In the genomic region with DNA sequence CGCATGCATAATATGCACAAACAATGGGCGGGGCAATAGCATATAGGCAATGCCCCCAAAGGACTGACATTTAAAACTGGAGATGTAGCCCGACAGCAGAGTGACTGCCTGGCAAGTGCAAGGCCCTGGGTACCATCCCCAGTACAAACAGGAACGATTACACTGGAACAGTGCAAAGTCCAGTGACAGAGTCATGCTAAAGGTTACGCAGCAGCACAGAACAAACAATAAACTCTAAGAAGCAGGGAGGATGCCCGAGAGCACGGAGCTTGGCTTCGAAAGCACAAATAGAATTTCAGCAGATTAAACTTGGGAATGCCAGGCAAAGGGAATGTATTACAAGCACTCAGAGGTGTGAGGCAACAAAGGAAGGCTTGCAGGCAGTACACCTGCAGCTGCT, we compare ENCODE assay signal across 16 mouse cellular contexts. TPM values are rescaled to one million over a fixed set of nuclear protein-coding genes. Genes with fewer than 3 reads are reported as not detected.
A peak's percentile ranks its signal among the peaks of the same experiment; 100 is the strongest.
DNase-seq lines count a peak whose midpoint lies in the region; ATAC-seq and TF ChIP-seq lines count a peak whose summit lies in the region.
"Had no signal": no experiment of that assay in that cellular context is flagged by ENCODE, and none has a peak within 500 bp of the region (broad histone marks: within the 10 kb centered on the region; RNA-seq: fewer than 3 reads in every experiment).

No protein-coding gene starts in this region.

- peaks cover 28% of the 10 kb centered on the region for H3K4me1 ChIP-seq in hindbrain, embryonic 12.5 days
- peaks cover 32% of the 10 kb centered on the region for H3K4me1 ChIP-seq in hindbrain, embryonic 13.5 days (replicated peaks)
- H3K4me1 ChIP-seq in intestine, embryonic 14.5 days (replicated peaks; ENCODE audit: control insufficient read depth, insufficient read depth, low read length): peaks cover 22% of the 10 kb centered on the region
- H3K4me1 ChIP-seq in kidney, postnatal 0 days (replicated peaks; ENCODE audit: insufficient read depth, low read length): peaks cover 21% of the 10 kb centered on the region
- peaks cover 0 to 18% of the 10 kb centered on the region in 2 experiments; a peak in 2 of 4 replicates for H3K4me1 ChIP-seq in liver, embryonic 14.5 days (replicated peaks; ENCODE audit: control insufficient read depth in 2 of 2, insufficient read depth in 2 of 2, low read length in 1 of 2)

- no peaks in the 10 kb centered on the region for H3K9me3 ChIP-seq in hindbrain, embryonic 12.5 days (replicated peaks)
- no peaks in the 10 kb centered on the region for H3K9me3 ChIP-seq in hindbrain, embryonic 13.5 days
- no peaks in the 10 kb centered on the region for H3K9me3 ChIP-seq in intestine, embryonic 14.5 days (ENCODE audit: control insufficient read depth, low read length)
- no peaks in the 10 kb centered on the region for H3K9me3 ChIP-seq in kidney, postnatal 0 days (replicated peaks; ENCODE audit: low read length)
- H3K9me3 ChIP-seq in liver, embryonic 14.5 days (ENCODE audit: control insufficient read depth, low read length): no peaks in the 10 kb centered on the region
- H3K9me3 ChIP-seq: forebrain, embryonic 15.5 days; heart, embryonic 10.5 days; neural tube, embryonic 13.5 days had no signal

- DNase-seq in intestine, embryonic 14.5 days (ENCODE audit: low spot score): no peak
- no peak for DNase-seq in kidney, postnatal 0 days (ENCODE audit: low spot score)
- no peak for DNase-seq in liver, embryonic 14.5 days (ENCODE audit: low read depth in 3 of 3, low spot score in 3 of 3)
- DNase-seq in adipocyte (ENCODE audit: low spot score): no peak
- DNase-seq: adrenal gland, adult 8-10 months; cerebellum, postnatal 14 days; heart, postnatal 10 days; right cerebral cortex, postnatal 25 days; thymus, adult 18-20 months had no signal

- 0 out of 2 replicates have a peak overlapping the region, but pooled peaks have one; percentile 35 for H3K27ac ChIP-seq in hindbrain, embryonic 12.5 days
- H3K27ac ChIP-seq in hindbrain, embryonic 13.5 days: no peak overlapping the region
- H3K27ac ChIP-seq in intestine, embryonic 14.5 days (ENCODE audit: low read depth): no peak overlapping the region
- H3K27ac ChIP-seq in kidney, postnatal 0 days: peak overlapping the region; percentile 19; the same call in 1 of the 2 replicates
- no peak overlapping the region for H3K27ac ChIP-seq in liver, embryonic 14.5 days
- H3K27ac ChIP-seq: forebrain, embryonic 15.5 days; neural tube, embryonic 13.5 days had no signal

- no peaks in the 10 kb centered on the region for H3K27me3 ChIP-seq in hindbrain, embryonic 12.5 days
- H3K27me3 ChIP-seq in hindbrain, embryonic 13.5 days: no peaks in the 10 kb centered on the region
- no peaks in the 10 kb centered on the region for H3K27me3 ChIP-seq in intestine, embryonic 14.5 days (replicated peaks; ENCODE audit: control insufficient read depth, insufficient read depth, low read length)
- no peaks in the 10 kb centered on the region for H3K27me3 ChIP-seq in kidney, postnatal 0 days (ENCODE audit: insufficient read depth, low read length)
- no peaks in the 10 kb centered on the region for H3K27me3 ChIP-seq in liver, embryonic 14.5 days (ENCODE audit: control insufficient read depth, insufficient read depth, low read length)
- H3K27me3 ChIP-seq: forebrain, embryonic 15.5 days; neural tube, embryonic 13.5 days had no signal

- H3K9ac ChIP-seq in hindbrain, embryonic 12.5 days: no peak overlapping the region
- no peak overlapping the region for H3K9ac ChIP-seq in hindbrain, embryonic 13.5 days
- no peak overlapping the region for H3K9ac ChIP-seq in intestine, embryonic 14.5 days (ENCODE audit: low read length)
- H3K9ac ChIP-seq in kidney, postnatal 0 days (ENCODE audit: low read depth, low read length): no peak overlapping the region
- no peak overlapping the region for H3K9ac ChIP-seq in liver, embryonic 14.5 days (replicated peaks)
- H3K9ac ChIP-seq: forebrain, embryonic 15.5 days; neural tube, embryonic 13.5 days had no signal

- WGBS in hindbrain, embryonic 12.5 days: 77% methylated on average over 8 of the region's 8 CpGs
- 77% methylated on average over 8 of the region's 8 CpGs for WGBS in hindbrain, embryonic 13.5 days
- 67% methylated on average over 8 of the region's 8 CpGs for WGBS in intestine, embryonic 14.5 days
- WGBS in kidney, postnatal 0 days: 61% methylated on average over 8 of the region's 8 CpGs
- WGBS in liver, embryonic 14.5 days (ENCODE audit: insufficient replicate concordance): 72% methylated on average over 8 of the region's 8 CpGs

- H3K4me2 ChIP-seq in hindbrain, embryonic 12.5 days (replicated peaks): no peak overlapping the region
- H3K4me2 ChIP-seq in hindbrain, embryonic 13.5 days: no peak overlapping the region
- H3K4me2 ChIP-seq in intestine, embryonic 14.5 days (ENCODE audit: low read length): no peak overlapping the region
- H3K4me2 ChIP-seq in kidney, postnatal 0 days (ENCODE audit: low read length): no peak overlapping the region
- H3K4me2 ChIP-seq in liver, embryonic 14.5 days (ENCODE audit: low read depth): peak overlapping the region; percentile 18; the same call in 1 of the 2 replicates
- H3K4me2 ChIP-seq: forebrain, embryonic 15.5 days; neural tube, embryonic 13.5 days had no signal

- no peak overlapping the region for H3K4me3 ChIP-seq in hindbrain, embryonic 12.5 days
- no peak overlapping the region for H3K4me3 ChIP-seq in hindbrain, embryonic 13.5 days
- H3K4me3 ChIP-seq in intestine, embryonic 14.5 days (ENCODE audit: low read depth, low read length): no peak overlapping the region
- H3K4me3 ChIP-seq in kidney, postnatal 0 days (replicated peaks; ENCODE audit: low read depth, low read length): no peak overlapping the region
- H3K4me3 ChIP-seq in liver, embryonic 14.5 days (ENCODE audit: insufficient read depth in 1 of 2, low read depth in 2 of 2, low read length in 2 of 2): no peak overlapping the region
- H3K4me3 ChIP-seq: forebrain, embryonic 15.5 days; heart, embryonic 10.5 days; neural tube, embryonic 13.5 days had no signal

- TF ChIP-seq EP300 in liver, embryonic 14.5 days (IDR thresholded peaks at IDR 0.05; ENCODE audit: low read depth): no peak

- H3K36me3 ChIP-seq in hindbrain, embryonic 12.5 days: peaks cover 17% of the 10 kb centered on the region
- H3K36me3 ChIP-seq in hindbrain, embryonic 13.5 days: peaks cover 13% of the 10 kb centered on the region
- peaks cover 26% of the 10 kb centered on the region for H3K36me3 ChIP-seq in intestine, embryonic 14.5 days (ENCODE audit: control insufficient read depth, insufficient read depth, low read length)
- peaks cover 15% of the 10 kb centered on the region; the same call in 1 of the 2 replicates for H3K36me3 ChIP-seq in kidney, postnatal 0 days (ENCODE audit: insufficient read depth, low read length)
- H3K36me3 ChIP-seq in liver, embryonic 14.5 days (replicated peaks; ENCODE audit: control insufficient read depth, insufficient read depth, low read depth): no peaks in the 10 kb centered on the region
- H3K36me3 ChIP-seq: forebrain, embryonic 15.5 days had no signal

- TF ChIP-seq CTCF in kidney, postnatal 0 days (IDR thresholded peaks at IDR 0.05; ENCODE audit: low read depth): no peak
- no peak for TF ChIP-seq CTCF in liver, embryonic 14.5 days (IDR thresholded peaks at IDR 0.05; ENCODE audit: low read depth)

- no peak for ATAC-seq in hindbrain, embryonic 12.5 days (ENCODE audit: low FRiP score)
- no peak for ATAC-seq in hindbrain, embryonic 13.5 days (ENCODE audit: low FRiP score)
- ATAC-seq in intestine, embryonic 14.5 days (replicated peaks; ENCODE audit: low FRiP score, low TSS enrichment, low read depth): peak; percentile 51
- 0 out of 2 replicates have a peak, but pooled peaks have one; percentile 38 for ATAC-seq in kidney, postnatal 0 days (replicated peaks; ENCODE audit: low FRiP score, low read depth)
- ATAC-seq in liver, embryonic 14.5 days (ENCODE audit: insufficient read depth): peak; percentile 59
- no peak for ATAC-seq in erythroid progenitor cell, adult 5-6 weeks (replicated peaks; ENCODE audit: low FRiP score, poor library complexity, severe bottlenecking)
- ATAC-seq in CD4-positive, CD25-positive, alpha-beta regulatory T cell, adult 4 months: no peak
- ATAC-seq: forebrain, embryonic 15.5 days had no signal

RNA-seq across cellular contexts. Expression of gene Uvrag, which starts 40.4 kb away (rescaled TPM):
- 16.6 and 17.7 TPM in 2 replicates for polyA plus RNA-seq in hindbrain, embryonic 12.5 days (2016; fragmentation: Nextera tagmentation; extraction: Ambion mirVana)
- 14.2 and 15.6 TPM in 2 replicates for polyA plus RNA-seq in hindbrain, embryonic 13.5 days (2015; fragmentation: Nextera tagmentation; extraction: Ambion mirVana)
- 23.2 and 25.8 TPM in 2 replicates for polyA plus RNA-seq in intestine, embryonic 14.5 days (2014; fragmentation: Nextera tagmentation; extraction: Ambion mirVana)
- polyA plus RNA-seq in kidney, postnatal 0 days (2015; fragmentation: Nextera tagmentation; extraction: Ambion mirVana): 19.0 and 21.6 TPM in 2 replicates
- 2.4 and 3.9 TPM in 2 replicates for polyA plus RNA-seq in liver, embryonic 14.5 days (2012; rRNA removed)
- polyA plus RNA-seq in liver, embryonic 14.5 days (2014; fragmentation: Nextera tagmentation; extraction: Ambion mirVana): 5.7 and 7.4 TPM in 2 replicates
- total RNA-seq in erythroid progenitor cell, adult 5-6 weeks (2015; ENCODE audit: low replicate concordance): 10.5 and 32.4 TPM in 2 replicates
- total RNA-seq in erythroid progenitor cell, adult 5-6 weeks (2017; ENCODE audit: low replicate concordance): 9.6 and 15.6 TPM in 2 replicates
- 1 to 10 TPM; 5.7 to 9.5 TPM for polyA plus RNA-seq in CD4-positive, CD25-positive, alpha-beta regulatory T cell, adult 4 months (2017; shearing (Covaris generic))

Comparison
In these comparisons a context has a peak if more than half of its experiments do, and no peak if none do; other contexts are left out.
1. H3K27ac ChIP-seq: peak in hindbrain, embryonic 12.5 days (single experiment) and kidney, postnatal 0 days (single experiment); none in hindbrain, embryonic 13.5 days (single experiment), intestine, embryonic 14.5 days (single experiment) and liver, embryonic 14.5 days (single experiment).
2. ATAC-seq: peak in intestine, embryonic 14.5 days (single experiment), kidney, postnatal 0 days (single experiment) and liver, embryonic 14.5 days (single experiment); none in hindbrain, embryonic 12.5 days (single experiment), hindbrain, embryonic 13.5 days (single experiment), erythroid progenitor cell, adult 5-6 weeks (single experiment) and CD4-positive, CD25-positive, alpha-beta regulatory T cell, adult 4 months (single experiment).